Mouse (Mus musculus): ENCODE data around the gene Kcna7. TPM values are rescaled to one million over a fixed set of nuclear protein-coding genes. Genes with fewer than 3 reads are reported as not detected.

Kcna7 gene
- polyA plus RNA-seq, 1 experiment from 2014 or later = 0.08 TPM

DNA sequence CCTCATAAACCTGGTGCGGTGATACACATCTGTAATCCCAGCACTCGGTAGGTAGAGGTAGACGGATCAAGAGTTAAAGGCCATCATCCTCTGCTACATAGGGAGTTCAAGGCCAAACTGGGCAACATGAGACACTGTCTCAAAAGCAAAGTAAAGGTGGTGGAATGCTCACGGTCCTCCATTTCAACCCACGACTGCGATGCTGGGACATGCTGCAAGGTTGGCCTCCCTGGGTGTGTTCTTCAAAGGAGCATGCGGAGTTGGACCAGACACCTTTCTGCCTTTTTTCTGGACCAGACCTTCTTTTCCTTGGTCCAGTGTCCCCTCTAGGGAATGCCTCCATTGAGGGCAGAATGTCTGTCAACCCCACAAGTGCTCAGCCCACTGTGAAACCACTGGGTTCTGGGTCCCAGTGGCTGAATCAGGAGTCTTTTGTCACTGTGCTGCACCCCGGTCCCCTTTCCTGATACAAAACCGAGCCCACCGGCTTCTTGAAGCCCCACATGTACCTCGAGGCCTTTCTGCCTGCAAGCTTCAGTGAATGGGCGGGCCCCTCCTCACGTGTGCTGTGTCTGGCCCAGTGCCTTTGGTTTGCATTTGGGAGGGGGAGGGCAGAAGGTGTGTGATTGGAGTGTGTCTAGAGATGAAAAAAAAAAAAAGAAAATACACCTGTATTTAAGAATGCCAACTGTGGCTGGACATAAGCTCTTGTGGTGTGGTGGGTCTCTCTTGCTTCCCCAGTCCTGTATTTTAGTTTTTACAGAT is 50.7 kb downstream of the Kcna7 start:
- peaks cover 50% of the 10 kb centered on the region for H3K36me3 ChIP-seq (ENCODE audit: control insufficient read depth, insufficient read depth)
- TF ChIP-seq CTCF (IDR thresholded peaks at IDR 0.05; ENCODE audit: low read depth) = no peak
- no peak overlapping the region for H3K4me3 ChIP-seq (ENCODE audit: low read depth, low read length)
- WGBS = 76% methylated on average over 13 of the region's 13 CpGs
- H3K27ac ChIP-seq (ENCODE audit: low read depth, low read length) = peak overlapping the region; percentile 94; the same call in 1 of the 2 replicates
- 0 out of 2 replicates have a peak, but pooled peaks cover 6% of the 10 kb centered on the region for H3K4me1 ChIP-seq (replicated peaks; ENCODE audit: control insufficient read depth, insufficient read depth, low read length)
- no peaks in the 10 kb centered on the region for H3K9me3 ChIP-seq (ENCODE audit: control insufficient read depth)
- H3K9ac ChIP-seq (ENCODE audit: low read depth, low read length) = no peak overlapping the region; the same call in 1 of the 2 replicates
- no peaks in the 10 kb centered on the region for H3K27me3 ChIP-seq (replicated peaks; ENCODE audit: control insufficient read depth, insufficient read depth, low read length)
- no peak overlapping the region for H3K4me2 ChIP-seq (replicated peaks; ENCODE audit: low read depth)
- no peak for ATAC-seq

DNA sequence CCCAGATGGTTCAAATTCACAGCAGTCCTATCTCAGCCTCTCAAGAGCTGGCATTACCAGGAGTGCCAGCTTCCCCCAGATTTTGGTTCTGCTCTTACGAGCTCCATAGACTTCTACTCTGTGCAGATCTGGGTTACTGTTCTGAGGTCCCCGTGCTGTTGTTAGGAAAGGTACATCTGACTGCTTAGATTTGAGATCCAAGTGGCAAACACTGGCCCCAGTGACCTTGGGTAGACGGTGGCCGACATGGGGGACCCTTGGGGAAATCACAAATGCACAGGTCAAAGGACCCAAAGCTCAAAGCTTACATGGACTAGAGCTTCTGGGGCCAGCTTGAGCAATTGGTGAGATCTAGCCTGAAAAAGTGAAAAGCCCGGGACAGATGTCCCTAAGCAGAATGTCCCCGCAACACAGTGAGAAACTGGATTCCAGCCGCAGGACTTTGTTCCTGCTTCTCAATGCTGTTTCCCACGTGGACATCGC is 51.3 kb downstream of the Kcna7 start:
- peak overlapping the region; percentile 57 for H3K9ac ChIP-seq (ENCODE audit: low read depth, low read length)
- WGBS = 36% methylated on average over 9 of the region's 9 CpGs
- peaks cover 47% of the 10 kb centered on the region for H3K36me3 ChIP-seq (ENCODE audit: control insufficient read depth, insufficient read depth)
- H3K27me3 ChIP-seq (replicated peaks; ENCODE audit: control insufficient read depth, insufficient read depth, low read length) = no peaks in the 10 kb centered on the region
- H3K4me2 ChIP-seq (replicated peaks; ENCODE audit: low read depth) = peak overlapping the region; percentile 73
- H3K27ac ChIP-seq (ENCODE audit: low read depth, low read length) = peak overlapping the region; percentile 94
- TF ChIP-seq CTCF (IDR thresholded peaks at IDR 0.05; ENCODE audit: low read depth) = no peak
- H3K4me1 ChIP-seq (replicated peaks; ENCODE audit: control insufficient read depth, insufficient read depth, low read length) = 0 out of 2 replicates have a peak, but pooled peaks cover 7% of the 10 kb centered on the region
- no peaks in the 10 kb centered on the region for H3K9me3 ChIP-seq (ENCODE audit: control insufficient read depth)
- ATAC-seq = no peak
- H3K4me3 ChIP-seq (ENCODE audit: low read depth, low read length) = 0 out of 2 replicates have a peak overlapping the region, but pooled peaks have one; percentile 74

DNA sequence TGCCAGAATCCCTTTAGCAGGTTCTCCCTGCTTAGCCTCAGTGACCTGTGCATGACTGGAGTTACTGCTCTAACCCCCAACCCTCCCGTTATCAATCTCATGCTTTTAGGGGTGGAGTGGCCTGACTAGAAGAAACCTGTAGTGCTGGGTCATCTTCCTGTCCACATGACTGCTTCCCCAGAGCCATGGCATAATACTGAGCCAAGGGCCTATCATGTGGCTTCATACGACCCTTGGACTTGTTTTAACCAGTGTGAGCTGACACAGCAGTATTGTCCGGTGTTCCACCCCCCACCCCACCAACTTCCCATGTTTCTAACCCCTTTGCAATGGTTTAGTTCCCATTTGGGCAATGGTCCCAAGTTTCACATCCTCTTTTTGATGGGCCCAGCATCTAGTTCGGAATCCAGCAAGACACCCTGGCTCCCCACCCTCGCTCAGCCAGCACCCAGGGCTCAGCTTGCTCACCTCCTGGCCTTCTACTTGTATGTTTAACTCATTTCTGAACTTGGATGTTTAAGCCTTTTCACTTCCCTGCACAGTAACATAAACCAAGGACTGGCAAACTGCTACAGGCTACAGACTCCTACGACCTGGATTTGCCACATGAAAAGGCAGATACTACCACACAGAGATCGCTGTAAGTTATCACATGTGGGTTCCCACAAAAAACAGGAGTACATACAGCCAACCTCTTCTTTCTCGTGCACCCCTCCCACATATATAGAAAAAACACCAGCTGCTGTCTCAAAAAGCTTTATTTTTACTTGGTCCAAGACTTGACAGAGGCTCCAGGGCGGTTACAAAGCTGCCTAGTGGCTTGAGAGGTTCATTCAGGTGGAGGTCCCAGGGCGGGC is 52.0 kb downstream of the Kcna7 start:
- peak overlapping the region; percentile 57 for H3K9ac ChIP-seq (ENCODE audit: low read depth, low read length)

DNA sequence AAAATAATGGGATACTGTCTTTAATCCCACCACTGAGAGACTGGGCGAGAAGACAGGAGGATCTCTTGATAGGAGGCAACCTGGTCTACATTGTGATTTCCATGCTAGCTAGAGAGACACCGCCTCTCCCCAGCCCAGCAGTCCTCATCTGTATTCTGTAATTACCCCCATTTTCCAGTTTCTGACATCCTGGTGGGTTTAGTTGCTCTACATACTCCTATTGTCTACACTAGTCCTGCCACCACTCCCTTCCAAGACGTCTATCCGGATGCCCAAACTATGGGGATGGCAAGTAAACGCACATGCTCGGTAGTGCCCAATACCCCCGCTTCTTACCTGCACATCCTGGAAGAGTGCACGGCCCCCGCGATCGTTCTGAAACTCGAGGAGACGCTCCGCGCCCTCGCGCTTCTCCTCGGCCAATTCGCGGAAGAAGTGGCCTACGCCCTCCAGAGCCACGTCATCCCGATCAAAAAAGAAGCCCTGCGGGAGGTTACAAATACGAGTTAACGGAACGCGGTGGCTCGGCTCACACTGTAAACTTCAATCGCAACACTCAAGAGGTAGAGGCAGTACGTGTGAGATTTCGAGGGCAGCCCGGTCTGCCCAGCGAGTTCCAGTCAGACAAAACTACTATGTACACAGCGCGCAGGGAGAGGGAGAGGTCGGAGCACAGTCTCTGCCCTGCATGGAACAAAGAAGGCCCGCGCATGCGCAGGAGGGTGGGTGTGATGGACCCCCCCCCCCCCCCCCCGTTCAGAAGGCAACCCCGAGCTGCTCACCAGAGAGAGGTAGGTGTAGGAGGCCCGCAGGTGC is 53.5 kb downstream of the Kcna7 start:
- peak overlapping the region; percentile 73 for H3K4me2 ChIP-seq (replicated peaks; ENCODE audit: low read depth)
- no peaks in the 10 kb centered on the region for H3K27me3 ChIP-seq (replicated peaks; ENCODE audit: control insufficient read depth, insufficient read depth, low read length)
- H3K4me3 ChIP-seq (ENCODE audit: low read depth, low read length) = peak overlapping the region; percentile 74
- H3K36me3 ChIP-seq (ENCODE audit: control insufficient read depth, insufficient read depth) = peaks cover 53% of the 10 kb centered on the region
- WGBS = under 1% methylated on average over 41 of the region's 43 CpGs
- H3K9me3 ChIP-seq (ENCODE audit: control insufficient read depth) = no peaks in the 10 kb centered on the region
- H3K4me1 ChIP-seq (replicated peaks; ENCODE audit: control insufficient read depth, insufficient read depth, low read length) = 0 out of 2 replicates have a peak, but pooled peaks cover 9% of the 10 kb centered on the region
- ATAC-seq = peak; percentile 32
- TF ChIP-seq CTCF (IDR thresholded peaks at IDR 0.05; ENCODE audit: low read depth) = no peak
- H3K9ac ChIP-seq (ENCODE audit: low read depth, low read length) = peak overlapping the region; percentile 57
- H3K27ac ChIP-seq (ENCODE audit: low read depth, low read length) = peak overlapping the region; percentile 94

More for the DNA sequence above, 52.0 kb downstream of the Kcna7 start:
- no peak for TF ChIP-seq CTCF (IDR thresholded peaks at IDR 0.05; ENCODE audit: low read depth)
- Histone ChIP-seq H3K4me1 (replicated peaks; ENCODE audit: control insufficient read depth, insufficient read depth, low read length) (0 out of 2 replicates have a peak, but pooled peaks cover 9% of the 10 kb centered on the region), H3K9me3 (ENCODE audit: control insufficient read depth) (no peaks in the 10 kb centered on the region), H3K27me3 (replicated peaks; ENCODE audit: control insufficient read depth, insufficient read depth, low read length) (no peaks in the 10 kb centered on the region), H3K4me3 (ENCODE audit: low read depth, low read length) (peak overlapping the region; percentile 74), H3K4me2 (replicated peaks; ENCODE audit: low read depth) (peak overlapping the region; percentile 73), H3K27ac (ENCODE audit: low read depth, low read length) (peak overlapping the region; percentile 94), H3K36me3 (ENCODE audit: control insufficient read depth, insufficient read depth) (peaks cover 41% of the 10 kb centered on the region)
- peak; percentile 29 for ATAC-seq
- 32% methylated on average over 9 of the region's 10 CpGs for WGBS

Small RNA genes within 50 kb of the gene (microRNA-seq; reads per million reads assigned to microRNA genes)
- not detected for gene Gm22133

Other genes starting within 250 kb of the Kcna7 start
- not detected in 2 replicates for gene Slc17a7, start 241.7 kb upstream of the Kcna7 start, polyA plus RNA-seq (2015; fragmentation: Nextera tagmentation; extraction: Ambion mirVana)
- gene Gfy, start 226.1 kb upstream of the Kcna7 start, polyA plus RNA-seq (2015; fragmentation: Nextera tagmentation; extraction: Ambion mirVana) = not detected in 2 replicates
- gene Pth2, start 224.7 kb upstream of the Kcna7 start, polyA plus RNA-seq (2015; fragmentation: Nextera tagmentation; extraction: Ambion mirVana) = not detected in 2 replicates
- gene Ccdc155, start 200.8 kb upstream of the Kcna7 start, polyA plus RNA-seq (2015; fragmentation: Nextera tagmentation; extraction: Ambion mirVana) = 0.07 TPM in 1 of 2 replicates, not detected in the other
- gene Dkkl1, start 193.5 kb upstream of the Kcna7 start, polyA plus RNA-seq (2015; fragmentation: Nextera tagmentation; extraction: Ambion mirVana) = 0.47 and 0.55 TPM in 2 replicates
- gene Tead2, start 189.9 kb upstream of the Kcna7 start, polyA plus RNA-seq (2015; fragmentation: Nextera tagmentation; extraction: Ambion mirVana) = 18.7 and 20.8 TPM in 2 replicates
- 1.6 and 2.3 TPM in 2 replicates for gene Cd37, start 166.5 kb upstream of the Kcna7 start, polyA plus RNA-seq (2015; fragmentation: Nextera tagmentation; extraction: Ambion mirVana)
- not detected in 2 replicates for gene Slc6a16, start 164.6 kb upstream of the Kcna7 start, polyA plus RNA-seq (2015; fragmentation: Nextera tagmentation; extraction: Ambion mirVana)
- not detected in 2 replicates for gene Slc6a21, start 128.1 kb upstream of the Kcna7 start, polyA plus RNA-seq (2015; fragmentation: Nextera tagmentation; extraction: Ambion mirVana)
- gene Trpm4, start 71.9 kb upstream of the Kcna7 start, polyA plus RNA-seq (2015; fragmentation: Nextera tagmentation; extraction: Ambion mirVana) = 49.4 and 55.1 TPM in 2 replicates
- 0.76 and 0.88 TPM in 2 replicates for gene Hrc, start 70.4 kb upstream of the Kcna7 start, polyA plus RNA-seq (2015; fragmentation: Nextera tagmentation; extraction: Ambion mirVana)
- 24.5 and 24.8 TPM in 2 replicates for gene Ppfia3, start 38.6 kb upstream of the Kcna7 start, polyA plus RNA-seq (2015; fragmentation: Nextera tagmentation; extraction: Ambion mirVana)
- 3.4 TPM in 2 replicates for gene Lin7b, start 35.1 kb upstream of the Kcna7 start, polyA plus RNA-seq (2015; fragmentation: Nextera tagmentation; extraction: Ambion mirVana)
- 81.3 and 85.5 TPM in 2 replicates for gene Snrnp70, start 9.9 kb upstream of the Kcna7 start, polyA plus RNA-seq (2015; fragmentation: Nextera tagmentation; extraction: Ambion mirVana)
- 2.0 TPM in 2 replicates for gene Ntf5, start 8.0 kb downstream of the Kcna7 start, polyA plus RNA-seq (2015; fragmentation: Nextera tagmentation; extraction: Ambion mirVana)
- not detected in 2 replicates for gene Lhb, start 15.2 kb downstream of the Kcna7 start, polyA plus RNA-seq (2015; fragmentation: Nextera tagmentation; extraction: Ambion mirVana)
- 10.4 and 10.6 TPM in 2 replicates for gene Gys1, start 29.2 kb downstream of the Kcna7 start, polyA plus RNA-seq (2015; fragmentation: Nextera tagmentation; extraction: Ambion mirVana)
- 35.6 and 38.6 TPM in 2 replicates for gene Ruvbl2, start 32.4 kb downstream of the Kcna7 start, polyA plus RNA-seq (2015; fragmentation: Nextera tagmentation; extraction: Ambion mirVana)
- 13,232 and 14,059 TPM in 2 replicates for gene Ftl1, start 54.2 kb downstream of the Kcna7 start, polyA plus RNA-seq (2015; fragmentation: Nextera tagmentation; extraction: Ambion mirVana)
- gene Bax, start 61.2 kb downstream of the Kcna7 start, polyA plus RNA-seq (2015; fragmentation: Nextera tagmentation; extraction: Ambion mirVana) = 173 and 180 TPM in 2 replicates
- 0.65 and 0.78 TPM in 2 replicates for gene Tulp2, start 76.2 kb downstream of the Kcna7 start, polyA plus RNA-seq (2015; fragmentation: Nextera tagmentation; extraction: Ambion mirVana)
- gene Gm45808, start 81.2 kb downstream of the Kcna7 start, polyA plus RNA-seq (2015; fragmentation: Nextera tagmentation; extraction: Ambion mirVana) = not detected in 2 replicates
- 1.1 and 1.2 TPM in 2 replicates for gene Dhdh, start 83.2 kb downstream of the Kcna7 start, polyA plus RNA-seq (2015; fragmentation: Nextera tagmentation; extraction: Ambion mirVana)
- 199 and 218 TPM in 2 replicates for gene Nucb1, start 104.8 kb downstream of the Kcna7 start, polyA plus RNA-seq (2015; fragmentation: Nextera tagmentation; extraction: Ambion mirVana)
- gene Ppp1r15a, start 120.6 kb downstream of the Kcna7 start, polyA plus RNA-seq (2015; fragmentation: Nextera tagmentation; extraction: Ambion mirVana) = 7.4 and 9.0 TPM in 2 replicates
- gene Plekha4, start 120.7 kb downstream of the Kcna7 start, polyA plus RNA-seq (2015; fragmentation: Nextera tagmentation; extraction: Ambion mirVana) = 0.80 and 1.6 TPM in 2 replicates
- 0.73 and 1.2 TPM in 2 replicates for gene Hsd17b14, start 149.2 kb downstream of the Kcna7 start, polyA plus RNA-seq (2015; fragmentation: Nextera tagmentation; extraction: Ambion mirVana)
- gene Bcat2, start 164.5 kb downstream of the Kcna7 start, polyA plus RNA-seq (2015; fragmentation: Nextera tagmentation; extraction: Ambion mirVana) = 17.7 and 18.6 TPM in 2 replicates
- gene Fgf21, start 209.8 kb downstream of the Kcna7 start, polyA plus RNA-seq (2015; fragmentation: Nextera tagmentation; extraction: Ambion mirVana) = not detected in 2 replicates
- 0.05 and 0.23 TPM in 2 replicates for gene Fut1, start 211.6 kb downstream of the Kcna7 start, polyA plus RNA-seq (2015; fragmentation: Nextera tagmentation; extraction: Ambion mirVana)
- gene Izumo1, start 216.2 kb downstream of the Kcna7 start, polyA plus RNA-seq (2015; fragmentation: Nextera tagmentation; extraction: Ambion mirVana) = 0.08 TPM in 2 replicates
- gene Rasip1, start 221.8 kb downstream of the Kcna7 start, polyA plus RNA-seq (2015; fragmentation: Nextera tagmentation; extraction: Ambion mirVana) = 5.7 and 6.1 TPM in 2 replicates
- gene Mamstr, start 234.3 kb downstream of the Kcna7 start, polyA plus RNA-seq (2015; fragmentation: Nextera tagmentation; extraction: Ambion mirVana) = 2.8 and 3.7 TPM in 2 replicates